Mouse (Mus musculus) bone marrow macrophage, adult 2 months (primary cell): ENCODE measurements at regions not wholly inside any gene's neighbourhood (a gene's known extent, or its start where the extent isn't known, plus 50 kb on each side); places are given as distances from the start of the nearest gene placed in this dataset.

Experiments
- CTCF ChIP-seq: IDR thresholded peaks from 2 replicates; pipeline ENCODE4 v1.5.1; 2012; ENCODE audit warnings: low read depth, mild to moderate bottlenecking, low read length, moderate library complexity
- POLR2A ChIP-seq: IDR thresholded peaks from 2 replicates; pipeline ENCODE4 v1.6.1; 2012; ENCODE audit warnings: mild to moderate bottlenecking, low read depth, low read length, borderline replicate concordance

GRCm38 (mm10) chr1:128731445-128731844 is 139.4 kb upstream of the Cxcr4 start:
- TF ChIP-seq POLR2A (no peak), CTCF (no peak)
